Mouse (Mus musculus) Patski (cell line): ENCODE data around the gene Slc25a44. TPM values are rescaled to one million over a fixed set of nuclear protein-coding genes. Genes with fewer than 3 reads are reported as not detected.
"Not testable (repeated sequence)": the region's sequence is repeated elsewhere in the genome, so short reads cannot be mapped to it uniquely, and the experiment has no call there.

ENCODE experiments used
- ATAC-seq: fragments of 100-300 bp; one replicate; pipeline ENCODE4 v1.8.0; 2021
- CTCF ChIA-PET: fragments of 350-600 bp; sonication (Branson Sonifier 250); formaldehyde crosslinking; loops from one replicate; lab custom pipeline; 2022; ENCODE audit warnings: inconsistent platforms; lab: Charles Lee
- POLR2A ChIA-PET: fragments of 350-600 bp; sonication (Branson Sonifier 250); formaldehyde crosslinking; loops from one replicate; lab custom pipeline; 2022; ENCODE audit warnings: antibody characterized with exemption, inconsistent platforms; lab: Charles Lee
- DNase-seq: peaks from one replicate; pipeline ENCODE4 v3.0.0-alpha.2; 2011; ENCODE audit warnings: low read depth, low spot score
- H3K27me3 ChIP-seq: fragments of 371-371 bp; one replicate; pipeline ENCODE4 v1.5.1; 2021
- CTCF ChIP-seq: fragments of 100-300 bp; IDR thresholded peaks from one replicate; pipeline ENCODE4 v1.5.1; 2021
- in situ Hi-C: fragments of 300-500 bp; cut with MboI; formaldehyde crosslinking; loops from 3 replicates; pipeline ENCODE4 v1.11.1; 2018; ENCODE audit warnings: low pct_unique_long_range_greater_than_20kb, mixed read lengths
- polyA plus RNA-seq: library from polyadenylated mRNA; unstranded; gene quantifications from one replicate; pipeline ENCODE4 v1.2.3, GENCODE M21; 2021

Gene Slc25a44
- polyA plus RNA-seq, 1 experiment from 2014 or later = 42.6 TPM

DNA sequence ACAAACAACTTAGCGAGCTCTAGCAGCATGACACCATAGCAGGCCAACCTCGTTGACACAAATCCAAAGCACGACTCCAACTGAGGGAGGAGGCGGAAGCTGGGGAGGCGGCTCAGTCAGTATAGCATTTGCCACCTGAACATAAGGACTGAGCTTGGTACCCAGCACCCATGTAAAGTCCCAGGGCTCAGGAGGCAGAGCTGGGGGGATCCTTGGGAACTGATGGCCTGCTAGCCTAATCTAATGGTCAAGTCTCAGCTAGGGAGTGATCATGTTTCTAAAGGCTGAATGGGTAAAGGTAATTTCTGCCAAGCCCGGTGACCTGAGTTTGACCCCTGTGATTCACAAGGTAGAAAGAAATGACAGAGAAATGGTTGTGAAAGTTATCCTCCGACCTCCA lies 17.4 kb downstream of the Slc25a44 start:
- H3K27me3 ChIP-seq = no peaks in the 10 kb centered on the region
- ChIA-PET CTCF (interaction anchor here (0.6 to 10.5 kb wide), 29 partner anchors 9 to 123 kb away, joined by 3 to 295 read pairs (median 6); partner anchors contain the start of genes Lmna, Sema4a and Slc25a44), POLR2A (interaction anchor here (0.7 to 5.1 kb wide), 10 partner anchors 8 to 118 kb away, joined by 3 to 30 read pairs (median 4); partner anchors contain the start of gene Slc25a44)
- in situ Hi-C loops = loop anchor here (5.0 kb wide), 2 partner anchors 65 to 115 kb away; no protein-coding TSS in a partner anchor
- no peak for DNase-seq
- no peak for TF ChIP-seq CTCF
- no peak for ATAC-seq

DNA sequence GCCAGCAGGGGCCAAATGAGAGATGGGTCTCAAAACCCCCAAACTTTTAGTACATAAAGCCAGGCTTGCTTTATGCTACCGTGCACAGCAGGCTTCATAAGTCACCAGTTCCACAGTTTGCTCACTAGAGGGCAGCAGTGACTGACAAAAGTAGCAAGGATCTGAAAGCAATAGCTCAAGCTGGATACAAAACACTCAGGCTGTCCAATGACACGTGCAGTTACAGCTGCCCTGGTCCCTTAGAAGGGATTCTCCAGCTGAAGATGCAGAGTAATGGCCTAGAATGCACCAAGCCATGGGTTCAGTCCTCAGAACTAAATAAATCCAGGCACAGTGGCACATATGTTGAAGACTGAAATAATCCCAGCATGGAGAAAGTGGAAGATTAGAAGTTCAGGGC lies 17.8 kb downstream of the Slc25a44 start:
- ChIA-PET POLR2A (interaction anchor here (0.8 to 5.1 kb wide), 9 partner anchors 9 to 77 kb away, joined by 3 to 30 read pairs (median 4); partner anchors contain the start of gene Slc25a44), CTCF (interaction anchor here (0.6 to 10.5 kb wide), 30 partner anchors 9 to 202 kb away, joined by 3 to 295 read pairs (median 6); partner anchors contain the start of genes Lmna, Sema4a and Slc25a44)
- no peak for TF ChIP-seq CTCF
- ATAC-seq (peak; percentile 28), DNase-seq (peak; percentile 76)
- in situ Hi-C loops = loop anchor here (5.0 kb wide), 2 partner anchors 65 to 115 kb away; no protein-coding TSS in a partner anchor
- no peaks in the 10 kb centered on the region for H3K27me3 ChIP-seq

DNA sequence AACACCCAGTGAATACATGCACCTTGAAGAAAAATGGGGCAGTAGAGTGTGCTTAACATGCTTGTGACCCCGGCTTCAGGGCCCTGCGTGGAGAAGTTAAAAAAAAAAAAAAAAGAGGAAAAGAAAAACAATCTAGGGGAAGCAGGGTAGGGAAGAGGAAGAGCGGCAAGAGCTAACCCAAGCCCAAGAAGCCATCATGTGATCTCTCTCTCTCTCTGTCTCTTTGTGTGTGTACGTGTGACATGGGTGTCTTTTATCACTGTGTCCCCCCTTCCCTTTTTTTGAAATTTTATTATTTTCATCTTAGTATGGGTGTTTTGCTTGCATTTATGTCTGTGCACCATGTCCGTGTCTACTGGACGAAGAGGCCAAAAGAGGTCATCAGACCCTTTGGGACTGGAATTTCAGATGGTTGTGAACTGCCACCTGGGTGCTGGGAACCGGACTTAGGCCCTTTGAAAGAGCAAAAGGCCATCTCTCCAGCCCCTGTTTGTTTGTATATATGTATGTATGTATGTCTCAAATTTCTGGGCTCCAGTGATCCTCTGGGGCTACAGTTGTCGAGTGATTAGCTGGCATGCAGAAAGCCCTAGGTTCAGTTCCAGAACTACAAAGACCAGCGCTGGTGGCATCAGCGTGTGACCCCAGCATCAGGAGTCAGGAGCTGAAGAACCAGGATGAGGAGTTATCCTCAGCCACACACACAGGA lies 21.3 kb downstream of the Slc25a44 start:
- in situ Hi-C loops = no loop called here
- ATAC-seq = no peak
- no peak for DNase-seq
- no peak for TF ChIP-seq CTCF
- H3K27me3 ChIP-seq = no peaks in the 10 kb centered on the region
- CTCF ChIA-PET = interaction anchor here (1.5 to 10.5 kb wide), 3 partner anchors 9 to 65 kb away, joined by 3 to 295 read pairs (median 21); no protein-coding TSS in a partner anchor
- POLR2A ChIA-PET = interaction anchor here (0.6 to 1.6 kb wide), 5 partner anchors 67 to 1800 kb away, joined by 3 to 7 read pairs (median 3); partner anchors contain the start of genes Smg5 and Tmem79

DNA sequence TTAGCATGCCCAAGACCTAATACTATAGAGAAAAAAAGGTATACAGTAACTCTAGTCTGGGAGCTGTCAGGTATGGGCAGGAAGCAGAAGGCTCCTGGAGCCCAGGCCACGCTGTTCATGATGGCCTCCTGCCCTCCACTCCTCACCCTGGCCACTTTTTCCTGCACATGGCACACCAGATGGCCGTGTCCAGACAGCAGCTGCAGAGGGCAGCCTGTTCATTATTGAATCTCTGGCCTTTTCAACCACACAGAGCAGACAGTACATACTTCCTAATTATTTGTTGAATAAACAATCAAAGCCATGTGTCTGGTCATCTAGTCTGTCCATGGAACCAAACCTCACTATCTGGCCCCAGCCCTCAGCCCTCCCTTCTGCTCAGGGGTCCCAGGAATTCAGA lies 26.3 kb downstream of the Slc25a44 start:
- ATAC-seq = no peak
- no peak for DNase-seq
- ChIA-PET CTCF (interaction anchor here (3.3 kb wide), 1 partner anchor 8 kb away, joined by 15 read pairs; no protein-coding TSS in a partner anchor), POLR2A (interaction anchor here (0.6 kb wide), 1 partner anchor 37 kb away, joined by 3 read pairs; no protein-coding TSS in a partner anchor)
- no peaks in the 10 kb centered on the region for H3K27me3 ChIP-seq
- TF ChIP-seq CTCF = no peak
- in situ Hi-C loops = no loop called here

DNA sequence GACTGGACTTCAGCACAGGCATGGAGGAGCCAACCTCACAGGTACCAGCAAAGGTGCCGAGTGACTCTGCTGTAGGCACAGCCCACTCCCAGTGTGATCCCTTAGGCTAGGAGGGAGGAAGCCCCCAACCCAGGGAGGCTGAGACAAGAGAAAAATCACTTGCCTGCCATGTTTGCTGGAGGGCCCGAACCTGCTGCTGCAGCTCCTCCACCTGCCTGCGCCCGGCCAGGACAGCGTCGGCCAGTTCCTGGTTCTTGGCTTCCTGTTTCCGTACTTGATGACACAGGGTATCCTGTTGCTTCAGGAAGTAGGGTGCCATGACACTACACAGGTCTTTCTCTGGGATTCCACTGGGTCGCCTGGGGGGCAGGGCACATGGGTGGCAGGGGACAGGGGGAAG lies 29.2 kb downstream of the Slc25a44 start:
- in situ Hi-C loops = no loop called here
- ChIA-PET POLR2A (no interaction called here), CTCF (interaction anchor here (1.2 to 3.3 kb wide), 2 partner anchors 11 to 71 kb away, joined by 4 to 15 read pairs; no protein-coding TSS in a partner anchor)
- no peak for ATAC-seq
- TF ChIP-seq CTCF = no peak
- H3K27me3 ChIP-seq = no peaks in the 10 kb centered on the region
- no peak for DNase-seq

DNA sequence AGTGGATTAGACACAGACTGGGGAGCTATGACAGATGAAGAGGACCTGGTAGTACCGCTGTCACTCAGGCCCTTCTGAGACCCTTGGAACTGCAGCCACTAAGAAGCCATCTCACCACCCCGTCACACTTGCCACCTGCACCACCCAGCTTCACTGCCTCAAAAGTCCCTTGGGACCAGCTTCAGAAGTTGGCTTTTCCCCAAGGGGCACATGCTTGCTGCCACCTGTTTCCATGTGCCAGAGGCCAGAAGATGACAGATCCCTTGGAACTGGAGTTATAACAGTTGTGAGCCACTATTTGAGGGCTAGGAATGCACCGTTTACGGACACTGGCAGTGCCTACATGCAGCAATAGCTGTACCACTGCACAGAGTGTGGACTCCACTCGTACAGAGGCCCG lies 29.7 kb downstream of the Slc25a44 start:
- DNase-seq (no peak), ATAC-seq (no peak)
- TF ChIP-seq CTCF = no peak
- ChIA-PET CTCF (interaction anchor here (0.9 to 3.3 kb wide), 4 partner anchors 8 to 77 kb away, joined by 3 to 15 read pairs (median 4); no protein-coding TSS in a partner anchor), POLR2A (no interaction called here)
- H3K27me3 ChIP-seq = no peaks in the 10 kb centered on the region
- in situ Hi-C loops = no loop called here

DNA sequence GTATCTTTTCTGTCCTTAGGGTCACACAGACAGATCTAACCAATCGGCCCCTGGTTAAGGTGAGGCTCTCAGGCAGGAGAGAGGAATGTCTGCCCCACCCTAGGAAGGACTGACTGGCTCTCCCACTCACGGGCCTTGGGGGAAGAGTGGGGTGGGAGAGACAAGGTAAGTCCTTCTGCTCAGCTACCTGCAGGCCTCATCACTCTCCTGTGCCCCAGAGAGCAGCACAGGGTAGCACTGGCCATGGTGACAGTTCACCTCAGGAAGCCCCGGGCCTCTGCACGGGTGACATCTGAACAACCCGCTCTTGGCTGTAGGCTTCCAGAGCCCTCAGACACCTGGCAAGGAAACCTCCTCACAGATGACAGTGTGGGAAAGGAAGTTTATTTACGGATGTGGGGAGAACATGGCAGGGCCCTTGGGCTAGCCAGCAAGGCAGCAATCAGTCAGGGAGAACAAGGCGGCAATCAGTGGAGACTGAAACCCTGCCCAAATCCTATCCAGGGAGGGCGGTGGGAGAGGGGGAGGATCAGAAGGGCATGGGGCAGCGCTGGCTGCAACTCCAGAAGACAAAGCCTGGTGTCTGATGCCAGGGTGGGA lies 31.1 kb downstream of the Slc25a44 start:
- no peaks in the 10 kb centered on the region for H3K27me3 ChIP-seq
- CTCF ChIA-PET = no interaction called here
- POLR2A ChIA-PET = no interaction called here
- in situ Hi-C loops = no loop called here
- ATAC-seq = no peak
- DNase-seq = no peak
- no peak for TF ChIP-seq CTCF

DNA sequence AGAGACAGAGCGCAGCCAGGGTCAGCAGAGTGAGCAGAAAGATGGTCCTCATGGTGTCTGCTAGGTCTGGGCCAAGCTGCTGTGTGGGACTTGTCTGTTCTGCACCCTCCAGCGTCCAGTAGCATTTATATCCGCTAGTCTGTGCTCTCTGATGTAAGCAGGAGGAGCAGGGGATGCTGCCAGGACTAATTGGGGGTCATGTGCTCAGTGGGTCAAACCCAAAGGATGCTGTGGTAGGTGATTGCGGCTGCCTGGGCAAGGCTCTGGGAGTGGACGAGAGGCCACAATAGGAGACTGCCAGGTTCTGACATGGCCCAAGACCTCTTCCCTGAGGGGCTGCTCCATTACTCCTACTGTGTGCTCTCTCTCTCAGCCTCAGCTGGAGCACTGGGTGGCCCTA lies 40.6 kb downstream of the Slc25a44 start, which contains the start of gene Bglap:
TSS of gene Bglap (minus strand) at position 101 of the 400 bp plus-strand sequence.
- in situ Hi-C loops = no loop called here
- no peaks in the 10 kb centered on the region for H3K27me3 ChIP-seq
- no peak for TF ChIP-seq CTCF
- ChIA-PET POLR2A (no interaction called here), CTCF (no interaction called here)
- ATAC-seq (no peak), DNase-seq (no peak)

DNA sequence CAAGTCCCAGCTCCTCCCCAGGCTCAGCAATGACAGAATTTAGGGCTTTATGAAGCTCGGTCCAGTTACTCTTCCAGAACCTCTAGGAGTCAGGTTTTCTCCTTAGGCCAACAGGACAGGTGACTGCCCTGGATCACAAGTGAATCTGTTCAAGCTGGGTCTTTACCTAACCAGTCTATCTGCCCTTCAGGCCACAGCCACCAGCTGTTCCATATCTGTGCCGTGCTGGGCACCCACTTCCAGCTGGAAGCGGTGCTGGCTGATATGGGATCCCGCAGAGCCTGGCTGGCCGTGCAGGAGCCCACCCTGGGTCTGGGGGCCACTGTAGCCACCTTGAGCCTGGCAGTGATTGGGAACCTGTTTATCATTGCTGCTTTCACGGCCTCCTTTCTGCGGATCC lies 42.6 kb downstream of the Slc25a44 start:
- POLR2A ChIA-PET, CTCF ChIA-PET, DNase-seq, H3K27me3 ChIP-seq, in situ Hi-C loops, ATAC-seq: not testable (repeated sequence)

DNA sequence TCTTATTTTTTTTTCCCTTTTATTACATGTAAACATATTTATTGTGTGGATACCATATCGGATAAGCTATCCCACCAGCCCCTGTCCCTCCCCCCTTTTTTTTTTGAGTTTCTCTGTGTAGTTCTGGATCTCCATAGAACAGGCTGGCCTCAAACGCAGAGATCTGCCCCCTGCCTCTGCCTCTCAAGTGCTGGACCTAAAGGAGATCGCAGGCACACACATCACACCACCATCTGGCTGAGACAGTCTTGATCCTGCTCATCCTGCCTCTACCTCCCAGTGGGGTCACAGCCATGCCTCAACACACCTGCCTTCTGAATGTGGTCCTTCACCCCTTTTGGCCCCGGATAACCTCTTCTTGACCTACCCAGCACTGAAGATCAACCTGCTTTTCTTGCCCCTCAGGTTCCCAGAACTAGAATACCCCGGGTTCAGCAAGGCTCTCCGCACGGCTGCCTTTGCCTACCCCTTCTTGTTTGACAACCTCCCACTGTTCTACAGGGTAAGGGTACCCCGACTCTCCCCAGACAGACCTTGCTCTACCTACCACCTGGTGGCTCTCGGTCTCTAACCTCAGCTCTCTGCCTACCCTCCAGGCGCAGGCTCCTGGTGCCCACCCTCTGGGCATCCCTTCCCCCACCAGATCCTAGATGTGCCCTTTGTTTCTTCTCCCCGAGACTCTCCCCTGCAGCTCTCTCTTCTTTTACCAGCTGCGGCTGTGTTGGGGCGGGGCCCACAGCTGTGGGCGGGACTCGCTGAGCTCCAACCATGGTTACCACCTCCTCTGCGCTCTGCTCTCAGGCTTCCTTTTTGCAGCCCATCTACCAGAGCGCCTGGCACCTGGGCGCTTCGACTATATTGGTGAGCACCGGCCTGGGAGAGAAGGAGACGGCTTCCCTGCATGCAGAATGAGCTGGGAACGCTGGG lies 43.3 kb downstream of the Slc25a44 start:
- CTCF ChIA-PET, POLR2A ChIA-PET, H3K27me3 ChIP-seq, in situ Hi-C loops, ATAC-seq, DNase-seq: not testable (repeated sequence)

DNA sequence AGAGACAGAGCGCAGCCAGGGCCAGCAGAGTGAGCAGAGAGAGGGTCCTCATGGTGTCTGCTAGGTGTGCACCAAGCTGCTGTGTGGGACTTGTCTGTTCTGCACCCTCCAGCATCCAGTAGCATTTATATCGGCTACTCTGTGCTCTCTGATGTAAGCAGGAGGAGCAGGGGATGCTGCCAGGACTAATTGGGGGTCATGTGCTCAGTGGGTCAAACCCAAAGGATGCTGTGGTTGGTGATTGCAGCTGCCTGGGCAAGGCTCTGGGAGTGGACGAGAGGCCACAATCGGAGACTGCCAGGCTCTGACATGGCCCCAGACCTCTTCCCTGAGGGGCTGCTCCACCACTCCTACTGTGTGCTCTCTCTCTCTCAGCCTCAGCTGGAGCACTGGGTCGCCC lies 46.3 kb downstream of the Slc25a44 start, which contains the start of gene Bglap2:
TSS of gene Bglap2 (minus strand) at position 101 of the 400 bp plus-strand sequence.
- H3K27me3 ChIP-seq, CTCF ChIA-PET, DNase-seq, ATAC-seq, POLR2A ChIA-PET, in situ Hi-C loops: not testable (repeated sequence)

DNA sequence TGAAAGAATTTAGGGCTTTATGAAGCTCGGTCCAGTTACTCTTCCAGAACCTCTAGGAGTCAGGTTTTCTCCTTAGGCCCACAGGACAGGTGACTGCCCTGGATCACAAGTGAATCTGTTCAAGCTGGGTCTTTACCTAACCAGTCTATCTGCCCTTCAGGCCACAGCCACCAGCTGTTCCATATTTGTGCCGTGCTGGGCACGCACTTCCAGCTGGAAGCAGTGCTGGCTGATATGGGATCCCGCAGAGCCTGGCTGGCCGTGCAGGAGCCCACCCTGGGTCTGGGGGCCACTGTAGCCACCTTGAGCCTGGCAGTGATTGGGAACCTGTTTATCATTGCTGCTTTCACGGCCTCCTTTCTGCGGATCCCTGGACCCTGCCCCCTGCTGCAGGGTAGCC lies 48.3 kb downstream of the Slc25a44 start:
- H3K27me3 ChIP-seq, in situ Hi-C loops, POLR2A ChIA-PET, DNase-seq, ATAC-seq, CTCF ChIA-PET: not testable (repeated sequence)

DNA sequence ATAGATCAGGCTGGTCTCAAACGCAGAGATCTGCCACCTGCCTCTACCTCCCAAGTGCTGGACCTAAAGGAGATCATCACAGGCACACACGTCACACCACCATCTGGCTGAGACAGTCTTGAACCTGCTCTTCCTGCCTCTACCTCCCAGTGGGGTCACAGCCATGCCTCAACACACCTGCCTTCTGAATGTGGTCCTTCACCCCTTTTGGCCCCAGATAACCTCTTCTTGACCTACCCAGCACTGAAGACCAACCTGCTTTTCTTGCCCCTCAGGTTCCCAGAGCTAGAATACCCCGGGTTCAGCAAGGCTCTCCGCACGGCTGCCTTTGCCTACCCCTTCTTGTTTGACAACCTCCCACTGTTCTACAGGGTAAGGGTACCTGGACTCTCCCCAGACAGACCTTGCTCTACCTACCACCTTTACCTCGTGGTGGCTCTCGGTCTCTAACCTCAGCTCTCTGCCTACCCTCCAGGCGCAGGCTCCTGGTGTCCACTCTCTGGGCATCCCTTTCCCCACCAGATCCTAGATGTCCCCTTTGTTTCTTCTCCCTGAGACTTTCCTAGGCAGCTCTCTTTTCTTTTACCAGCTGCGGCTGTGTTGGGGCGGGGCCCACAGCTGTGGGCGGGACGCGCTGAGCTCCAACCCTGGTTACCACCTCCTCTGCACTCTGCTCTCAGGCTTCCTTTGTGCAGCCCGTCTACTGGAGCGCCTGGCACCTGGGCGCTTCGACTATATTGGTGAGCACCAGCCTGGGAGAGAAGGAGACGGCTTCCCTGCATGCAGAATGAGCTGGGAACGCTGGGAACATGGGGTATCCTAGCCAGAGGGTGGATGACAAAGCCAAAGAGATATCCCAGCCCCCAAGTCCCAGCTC lies 49.0 kb downstream of the Slc25a44 start:
- ATAC-seq, CTCF ChIA-PET, POLR2A ChIA-PET, in situ Hi-C loops, H3K27me3 ChIP-seq, DNase-seq: not testable (repeated sequence)
